Mouse (Mus musculus): ENCODE measurements around the gene Plxnd1.

DNA sequence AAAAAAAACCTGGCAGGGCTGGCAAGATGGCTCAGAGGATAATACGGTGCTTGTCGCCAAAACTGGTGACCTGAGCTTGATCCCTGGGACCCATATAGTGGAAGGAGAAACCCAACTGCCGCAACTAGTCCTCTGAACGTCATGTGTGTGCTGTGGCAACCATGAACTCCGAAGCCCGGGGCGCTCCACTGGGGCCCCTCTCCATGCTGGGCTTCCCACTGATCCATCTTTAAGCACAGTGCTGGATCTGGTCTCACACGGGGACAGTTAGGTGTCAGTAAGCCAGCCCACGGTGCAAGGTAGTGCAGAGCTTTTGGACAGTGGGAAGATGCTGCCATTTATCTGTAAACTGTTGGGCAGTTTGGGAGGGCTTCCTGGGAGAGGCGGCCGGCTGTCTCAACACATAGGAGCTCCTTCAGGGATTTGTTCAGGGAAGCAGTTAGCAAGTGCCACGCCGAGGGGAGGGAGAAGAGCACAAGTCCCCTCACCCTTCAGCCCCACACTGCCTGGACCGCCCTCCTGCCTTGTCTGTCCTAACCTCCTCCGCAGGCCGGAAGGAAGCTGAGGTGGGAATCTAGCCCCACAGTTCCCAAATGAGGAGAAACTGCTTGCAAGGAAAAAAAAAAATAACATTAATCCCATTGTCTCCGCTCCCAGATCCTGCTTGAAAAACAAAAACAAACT is 10.6 kb upstream of the Plxnd1 start:
- no peak for TF ChIP-seq POLR2A (IDR thresholded peaks at IDR 0.05; ENCODE audit: low read depth, low read length)
- no peak for TF ChIP-seq CTCF (conservative IDR thresholded peaks at IDR 0.05; ENCODE audit: insufficient read depth, insufficient read length, low read depth, low read length)
